Mouse (Mus musculus) kidney, adult 2 months (tissue): ENCODE results near the gene Isoc2a.

ENCODE experiments used
- CTCF ChIP-seq: fragments of 200-500 bp; conservative IDR thresholded peaks from 2 replicates; pipeline ENCODE4 v1.5.1; 2011; ENCODE audit warnings: low read depth, mild to moderate bottlenecking, control low read depth, low read length, moderate library complexity, mixed read lengths; ENCODE audit not compliant: insufficient read depth, insufficient read length
- POLR2A ChIP-seq: fragments of 200-500 bp; IDR thresholded peaks from one replicate; pipeline ENCODE4 v1.6.1; 2011; ENCODE audit warnings: low read depth, low read length, control low read depth

- TF ChIP-seq CTCF (no peak), POLR2A (no peak)
Observed at GRCm38 (mm10) chr7:4866631-4867180, 10.2 kb upstream of the Isoc2a start.
